In the genomic region with DNA sequence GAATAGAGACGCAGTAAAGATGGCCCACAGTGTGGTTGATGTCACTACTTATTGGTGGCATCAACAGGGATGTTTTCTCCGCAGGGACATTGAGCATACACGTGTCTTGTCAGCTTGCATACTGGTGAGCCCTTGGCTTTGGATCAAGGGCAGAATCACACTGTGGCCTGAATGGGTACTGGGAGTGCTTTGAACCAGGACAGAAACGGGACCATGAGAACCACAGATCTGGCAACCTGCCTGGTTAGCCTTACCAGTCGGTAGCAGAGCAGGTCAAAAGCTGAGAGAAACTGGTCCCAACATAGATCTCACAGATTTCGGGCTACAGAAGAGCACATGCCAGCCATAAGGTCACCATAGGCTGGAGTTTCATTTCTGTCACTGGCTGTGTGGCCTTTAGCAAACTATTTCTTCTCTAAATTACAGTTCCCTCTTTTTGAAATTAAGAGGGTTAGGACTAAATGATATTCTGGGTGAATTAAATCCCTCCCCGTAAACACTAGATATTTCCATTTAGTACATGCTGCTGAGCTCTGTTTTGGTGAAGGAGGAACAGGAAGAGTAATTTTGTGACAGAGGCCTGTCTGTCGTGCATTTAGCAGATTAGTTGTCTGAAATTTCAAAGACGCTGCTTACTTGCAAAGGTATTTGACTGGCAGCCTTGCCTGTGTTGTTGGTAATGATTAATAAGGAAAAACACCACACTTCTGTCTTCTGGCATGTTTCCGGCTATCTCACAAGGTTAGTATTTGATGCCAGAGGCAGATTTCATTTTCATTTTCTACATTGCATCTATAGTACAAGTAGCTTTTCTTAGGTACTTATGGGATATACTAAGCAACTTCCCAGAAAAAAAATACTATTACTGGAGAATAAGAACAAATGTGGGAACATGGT, we compare ENCODE assay signal across 16 mouse cellular contexts. TPM values are rescaled to one million over a fixed set of nuclear protein-coding genes. Genes with fewer than 3 reads are reported as not detected.
DNase-seq lines count a peak whose midpoint lies in the region; ATAC-seq lines count a peak whose summit lies in the region.
"Had no signal": no experiment of that assay in that cellular context is flagged by ENCODE, and none has a peak within 500 bp of the region (broad histone marks: within the 10 kb centered on the region; RNA-seq: fewer than 3 reads in every experiment).

No protein-coding gene starts in this region.

- intact Hi-C loops in left cerebral cortex, postnatal 4 days (cut with DNase I): no loop called here

- peaks cover 12% of the 10 kb centered on the region; the same call in 1 of the 2 replicates for H3K4me1 ChIP-seq in embryonic facial prominence, embryonic 10.5 days
- H3K4me1 ChIP-seq: hindbrain, embryonic 13.5 days had no signal

- 0 out of 2 replicates have a peak, but pooled peaks cover 4% of the 10 kb centered on the region for H3K27me3 ChIP-seq in embryonic facial prominence, embryonic 10.5 days (replicated peaks; ENCODE audit: low read depth, poor library complexity, severe bottlenecking)
- H3K27me3 ChIP-seq: hindbrain, embryonic 13.5 days; limb, embryonic 13.5 days had no signal

- no peak overlapping the region for H3K4me3 ChIP-seq in embryonic facial prominence, embryonic 10.5 days
- H3K4me3 ChIP-seq: hindbrain, embryonic 13.5 days; limb, embryonic 13.5 days had no signal

- 0 out of 2 replicates have a peak, but pooled peaks cover 6% of the 10 kb centered on the region for H3K9me3 ChIP-seq in embryonic facial prominence, embryonic 10.5 days
- H3K9me3 ChIP-seq: hindbrain, embryonic 13.5 days; limb, embryonic 13.5 days had no signal

- ATAC-seq in cerebellum, adult (ENCODE audit: insufficient number of reproducible peaks, low FRiP score, low TSS enrichment): no peak

- H3K27ac ChIP-seq in embryonic facial prominence, embryonic 10.5 days (replicated peaks): no peak overlapping the region
- H3K27ac ChIP-seq: hindbrain, embryonic 13.5 days; limb, embryonic 13.5 days; liver, embryonic 14.5 days had no signal

- WGBS in embryonic facial prominence, embryonic 10.5 days: 87% methylated on average over 10 of the region's 10 CpGs

- DNase-seq in cerebellum, adult 9-11 months: peak; percentile 27
- peak; percentile 27 for DNase-seq in left cerebral cortex, postnatal 4 days
- DNase-seq in left cerebral cortex, adult 8-10 months (ENCODE audit: low spot score in 2 of 2): no peak
- DNase-seq in adrenal gland, adult 8-10 months: peak; percentile 42
- peak; percentile 69 to 71 for DNase-seq in kidney, postnatal 25 days
- no peak for DNase-seq in embryonic facial prominence, embryonic 10.5 days (ENCODE audit: low spot score)
- DNase-seq in frontal cortex, postnatal 36 days (ENCODE audit: low spot score in 2 of 2): no peak
- DNase-seq: embryo, embryonic 11 days; heart, postnatal 14 days; midbrain, embryonic 14.5 days; retina, postnatal 1 day; thymus, adult 18-20 months had no signal

- H3K36me3 ChIP-seq in embryonic facial prominence, embryonic 10.5 days (replicated peaks): no peaks in the 10 kb centered on the region
- H3K36me3 ChIP-seq: hindbrain, embryonic 13.5 days; limb, embryonic 13.5 days had no signal

RNA-seq across cellular contexts. Expression of a gene that starts 2.0 kb away (rescaled TPM):
- under 1 TPM; 0.48 to 0.50 TPM for total RNA-seq in left cerebral cortex, postnatal 4 days (2021)
- 1 to 10 TPM in 1 of 4 experiments, under 1 TPM in 3; 0.34 to 1.0 (median 0.79) TPM for total RNA-seq in left cerebral cortex, adult 8-10 months (2022)
- total RNA-seq in adrenal gland, adult 8-10 months (2022): under 1 TPM in 3 of 4 experiments, not detected in 1; 0.10 to 0.43 (median 0.13) TPM
- 0.21 TPM in 1 of 2 replicates, not detected in the other for polyA plus RNA-seq in embryonic facial prominence, embryonic 10.5 days (2016; fragmentation: Nextera tagmentation; extraction: Ambion mirVana)

Comparison
In these comparisons a context has a peak if more than half of its experiments do, and no peak if none do; other contexts are left out.
1. DNase-seq: peak in cerebellum, adult 9-11 months (single experiment), left cerebral cortex, postnatal 4 days (single experiment), adrenal gland, adult 8-10 months (single experiment) and kidney, postnatal 25 days (2 of 2); none in left cerebral cortex, adult 8-10 months (0 of 2), embryonic facial prominence, embryonic 10.5 days (single experiment) and frontal cortex, postnatal 36 days (0 of 2).